Mouse (Mus musculus): Measurements from ENCODE around the gene Olfr1082.
"Not testable (repeated sequence)": the region's sequence is repeated elsewhere in the genome, so short reads cannot be mapped to it uniquely, and the experiment has no call there.

Gene Olfr1082

GRCm38 (mm10) chr2:86598866-86599265 lies at the start of gene Olfr1082:
Gene Olfr1082 (minus strand): TSS chr2:86598966.
- in situ Hi-C loops (cut with MboI, MseI) = not testable (repeated sequence)

- in situ Hi-C loops (cut with MboI, MseI) = not testable (repeated sequence)
These were observed 40.9 kb upstream of the Olfr1082 start, which contains the start of gene Olfr1084 for GRCm38 (mm10) chr2:86639625-86640024. Gene Olfr1084 (minus strand): TSS chr2:86639725.

DNA sequence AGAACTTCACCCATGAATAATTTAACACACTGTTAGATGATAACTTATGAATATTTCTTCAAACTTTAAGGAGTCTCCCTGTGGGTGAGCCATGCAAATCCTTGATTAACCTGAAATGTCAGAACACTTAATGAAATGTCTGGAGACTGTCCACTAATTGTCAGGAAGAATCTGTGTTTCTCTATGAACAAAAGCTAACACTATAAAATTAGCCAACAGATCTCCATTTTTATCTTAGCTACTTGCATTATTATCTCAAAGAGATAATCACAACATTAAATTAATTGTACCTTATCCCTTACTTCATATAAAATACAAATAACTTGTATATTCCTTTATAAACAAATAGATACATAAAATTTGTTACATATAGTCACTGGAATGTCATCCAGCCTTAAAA lies 40.6 kb downstream of the Olfr1082 start, which contains the start of gene Olfr1080:
Gene Olfr1080 (minus strand): TSS at position 101 of the 400 bp plus-strand sequence.
- in situ Hi-C loops (cut with MboI, MseI) = not testable (repeated sequence)
